Mouse (Mus musculus): ENCODE measurements around the gene Ppp2r5c.

DNA sequence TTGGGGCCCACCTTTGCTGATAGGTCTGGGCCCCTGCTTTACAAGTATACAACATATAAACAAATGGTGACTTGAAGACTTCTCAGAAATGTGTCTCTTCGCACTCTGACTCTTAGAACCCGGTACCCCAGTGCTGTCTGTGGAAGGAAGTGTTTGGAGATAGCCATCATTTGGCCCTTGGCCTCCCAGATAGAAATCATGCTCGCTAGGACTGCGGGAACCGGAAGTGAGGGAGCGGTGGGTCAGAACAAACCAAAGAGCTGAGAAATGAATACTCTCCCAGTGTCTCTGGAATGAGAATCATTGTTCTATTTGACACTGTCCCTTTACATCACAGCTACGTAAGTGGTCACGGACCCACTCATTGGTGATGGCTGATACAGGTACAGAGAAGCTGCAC, 93.4 kb downstream of the Ppp2r5c start:
- TF ChIP-seq CTCF (IDR thresholded peaks at IDR 0.05; ENCODE audit: low read depth) (no peak), EP300 (IDR thresholded peaks at IDR 0.05; ENCODE audit: low read depth) (no peak)
